ENCODE assay signal across 8 mouse cellular contexts in genomic region chr1:118388127-118388756, GRCm38 (mm10). TPM values are rescaled to one million over a fixed set of nuclear protein-coding genes. Genes with fewer than 3 reads are reported as not detected.
DNase-seq lines count a peak whose midpoint lies in the region; ATAC-seq and TF ChIP-seq lines count a peak whose summit lies in the region.

No protein-coding gene starts in this region.

- H3K4me3 ChIP-seq in hindbrain, embryonic 15.5 days = peak overlapping the region; percentile 71
- H3K4me3 ChIP-seq in left cerebral cortex, adult 2 months = peak overlapping the region; percentile 96
- peak overlapping the region; percentile 94 for H3K4me3 ChIP-seq in megakaryocyte, embryonic 14.5 days (replicated peaks)

- peak overlapping the region; percentile 55 for H3K9ac ChIP-seq in hindbrain, embryonic 15.5 days

- peak; percentile 71 for DNase-seq in ZHBTc4 (ENCODE audit: low read depth, low spot score)
- peak; percentile 70 to 79 for DNase-seq in cerebellum, postnatal 25 days
- DNase-seq in frontal cortex, postnatal 36 days (ENCODE audit: low spot score in 2 of 2) = peak; percentile 62 to 74
- DNase-seq in left cerebral cortex, adult 2 months (ENCODE audit: extremely low spot score in 1 of 2, low spot score in 2 of 2) = peak; percentile 44 to 60
- peak; percentile 72 for DNase-seq in right cerebral cortex, adult 2 months (ENCODE audit: low spot score in 2 of 2)
- DNase-seq in urinary bladder, postnatal 36 days (ENCODE audit: low spot score in 2 of 2) = peak; percentile 57 to 75

- no peak; the same call in 1 of the 2 replicates for ATAC-seq in hindbrain, embryonic 15.5 days (ENCODE audit: low FRiP score, low read depth)

- WGBS in hindbrain, embryonic 15.5 days = under 1% methylated on average over 19 of the region's 19 CpGs

- peak overlapping the region; percentile 86 for H3K4me2 ChIP-seq in hindbrain, embryonic 15.5 days

- intact Hi-C loops in left cerebral cortex, adult 2 months (cut with DNase I) = loop anchor here (1.0 to 2.0 kb wide), 2 partner anchors 67 to 77 kb away; partner anchors contain the start of genes Nifk and Tsn

- no peak for TF ChIP-seq CTCF in left cerebral cortex, adult 2 months (IDR thresholded peaks at IDR 0.05)

- H3K36me3 ChIP-seq in hindbrain, embryonic 15.5 days = no peaks in the 10 kb centered on the region
- H3K36me3 ChIP-seq in megakaryocyte, embryonic 14.5 days (replicated peaks; ENCODE audit: low read length) = peaks cover 2% of the 10 kb centered on the region

- no peaks in the 10 kb centered on the region for H3K9me3 ChIP-seq in hindbrain, embryonic 15.5 days
- H3K9me3 ChIP-seq in megakaryocyte, embryonic 14.5 days = peaks cover 2% of the 10 kb centered on the region; the same call in 1 of the 2 replicates

- H3K4me1 ChIP-seq in hindbrain, embryonic 15.5 days (replicated peaks) = peaks cover 30% of the 10 kb centered on the region
- H3K4me1 ChIP-seq in megakaryocyte, embryonic 14.5 days = peaks cover 21% of the 10 kb centered on the region

- peak overlapping the region; percentile 88 for H3K27ac ChIP-seq in hindbrain, embryonic 15.5 days (replicated peaks)
- peak overlapping the region; percentile 94 for H3K27ac ChIP-seq in left cerebral cortex, adult 2 months

- no peaks in the 10 kb centered on the region for H3K27me3 ChIP-seq in hindbrain, embryonic 15.5 days
- H3K27me3 ChIP-seq in megakaryocyte, embryonic 14.5 days (replicated peaks) = no peaks in the 10 kb centered on the region

RNA-seq across cellular contexts. Expression of gene Clasp1, which starts 0.6 kb away (rescaled TPM):
- 101 and 107 TPM in 2 replicates for polyA plus RNA-seq in hindbrain, embryonic 15.5 days (2015; fragmentation: Nextera tagmentation; extraction: Ambion mirVana)
- total RNA-seq in left cerebral cortex, adult 2 months (2021) = 100 to 1,000 TPM; 112 to 118 TPM
- polyA plus RNA-seq in megakaryocyte, embryonic 14.5 days (2012; ENCODE audit: insufficient read depth, low replicate concordance) = 8.3 and 18.9 TPM in 2 replicates
